Mouse (Mus musculus): Measurements from ENCODE around the gene Zfp541.

Zfp541 gene

GRCm38 (mm10) chr7:16061219-16062098, at the start of gene Zfp541:
Gene Zfp541, plus strand, starts transcription at chr7:16061814.
- DNase-seq, result no peak

GRCm38 (mm10) chr7:16012576-16013263, 48.9 kb upstream of the Zfp541 start:
- no peak for DNase-seq

- DNase-seq, result peak; percentile 21 to 29
Observed at GRCm38 (mm10) chr7:16013722-16014275, 47.8 kb upstream of the Zfp541 start.

- DNase-seq, result peak; percentile 65 to 69
Observed at GRCm38 (mm10) chr7:16014521-16015175, 47.0 kb upstream of the Zfp541 start.

- no peak for DNase-seq
Observed at GRCm38 (mm10) chr7:16015384-16015783, 46.2 kb upstream of the Zfp541 start.

- DNase-seq, result no peak
Observed at GRCm38 (mm10) chr7:16018016-16018810, 43.4 kb upstream of the Zfp541 start.

- no peak for DNase-seq
Observed at GRCm38 (mm10) chr7:16019256-16020094, 42.1 kb upstream of the Zfp541 start.

GRCm38 (mm10) chr7:16024603-16025222, 36.9 kb upstream of the Zfp541 start:
- DNase-seq, result no peak

- peak in 1 of 2 experiments; percentile 35 for DNase-seq
Observed at GRCm38 (mm10) chr7:16028102-16028927, 33.3 kb upstream of the Zfp541 start.

GRCm38 (mm10) chr7:16031072-16031471, 30.5 kb upstream of the Zfp541 start:
- DNase-seq, result no peak

GRCm38 (mm10) chr7:16033059-16033458, 28.6 kb upstream of the Zfp541 start:
- no peak for DNase-seq

GRCm38 (mm10) chr7:16033580-16034461, 27.8 kb upstream of the Zfp541 start:
- no peak for DNase-seq

- DNase-seq, result no peak
Observed at GRCm38 (mm10) chr7:16036972-16037371, 24.6 kb upstream of the Zfp541 start.

GRCm38 (mm10) chr7:16039363-16039762, 22.3 kb upstream of the Zfp541 start:
- no peak for DNase-seq

- peak; percentile 61 to 62 for DNase-seq
Observed at GRCm38 (mm10) chr7:16041208-16041607, 20.4 kb upstream of the Zfp541 start.

- DNase-seq, result no peak
Observed at GRCm38 (mm10) chr7:16042850-16043775, 18.5 kb upstream of the Zfp541 start.

- DNase-seq, result no peak
Observed at GRCm38 (mm10) chr7:16043861-16044435, 17.7 kb upstream of the Zfp541 start.
